Mouse (Mus musculus): Measurements from ENCODE around the gene Olfr613. TPM values are rescaled to one million over a fixed set of nuclear protein-coding genes. Genes with fewer than 3 reads are reported as not detected.

Gene Olfr613
- not detected in 2 replicates for polyA plus RNA-seq (2012; rRNA removed; ENCODE audit: low replicate concordance)

DNA sequence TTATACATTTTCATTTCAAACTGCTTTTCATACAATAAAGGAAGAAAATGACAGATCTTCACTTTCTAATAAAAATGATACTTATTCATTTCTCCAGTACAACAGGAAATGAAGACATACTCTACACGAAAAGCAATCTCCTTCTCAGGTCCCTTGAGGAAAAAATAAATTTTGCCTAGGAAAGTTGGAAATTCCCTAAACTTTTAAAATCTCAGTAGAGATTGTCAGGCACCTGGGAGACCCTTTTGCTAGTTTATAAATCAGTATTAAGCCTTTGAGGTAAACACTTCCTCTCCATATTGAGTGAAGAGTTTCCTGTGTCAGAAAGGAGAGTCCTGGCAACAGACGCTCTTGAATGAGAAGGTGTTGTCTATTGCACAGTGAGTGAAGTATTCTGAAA, at the start of gene Olfr613:
TSS of gene Olfr613 (plus strand) at position 301 of the 400 bp plus-strand sequence.

DNA sequence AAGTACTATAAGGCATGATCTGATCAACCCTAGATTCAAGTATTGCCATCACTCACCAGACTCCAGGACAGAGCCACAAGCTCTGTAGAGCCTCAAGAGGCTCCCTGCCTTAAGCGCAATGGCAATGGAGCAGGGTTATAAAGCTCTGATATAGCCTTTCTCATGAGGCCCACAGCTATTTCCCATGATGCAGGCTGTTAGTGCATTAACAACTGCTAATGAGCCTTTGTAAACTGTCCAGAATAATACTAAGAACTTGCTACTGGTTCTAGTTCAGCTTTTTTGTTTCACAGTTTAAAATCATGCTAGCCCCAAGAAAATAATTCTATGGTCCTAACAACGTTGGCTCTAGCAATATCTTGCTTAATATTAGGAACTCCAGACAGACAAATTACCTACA, 35.9 kb upstream of the Olfr613 start, which contains the start of gene Olfr610:
TSS of gene Olfr610 (minus strand) at position 101 of the 400 bp plus-strand sequence.

DNA sequence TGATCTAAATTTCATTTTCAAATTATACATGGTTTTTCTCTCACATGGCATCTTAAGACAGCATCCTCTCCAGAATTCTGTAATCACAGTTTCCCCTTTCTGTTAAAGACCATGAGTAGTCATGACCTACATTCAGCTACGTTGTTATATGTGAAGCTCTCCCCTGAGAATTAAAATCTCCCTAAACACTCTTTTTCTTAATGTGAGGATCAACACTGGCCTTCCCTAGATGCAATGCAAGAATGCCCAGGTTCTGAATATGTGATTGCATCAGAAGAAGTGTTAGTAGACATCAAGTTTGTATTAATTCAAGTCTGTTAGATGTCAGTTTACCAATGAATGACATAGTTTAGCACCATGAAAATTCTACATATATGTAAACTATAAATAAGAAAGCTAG, 27.1 kb upstream of the Olfr613 start, which contains the start of gene Olfr611:
TSS of gene Olfr611 (minus strand) at position 101 of the 400 bp plus-strand sequence.

DNA sequence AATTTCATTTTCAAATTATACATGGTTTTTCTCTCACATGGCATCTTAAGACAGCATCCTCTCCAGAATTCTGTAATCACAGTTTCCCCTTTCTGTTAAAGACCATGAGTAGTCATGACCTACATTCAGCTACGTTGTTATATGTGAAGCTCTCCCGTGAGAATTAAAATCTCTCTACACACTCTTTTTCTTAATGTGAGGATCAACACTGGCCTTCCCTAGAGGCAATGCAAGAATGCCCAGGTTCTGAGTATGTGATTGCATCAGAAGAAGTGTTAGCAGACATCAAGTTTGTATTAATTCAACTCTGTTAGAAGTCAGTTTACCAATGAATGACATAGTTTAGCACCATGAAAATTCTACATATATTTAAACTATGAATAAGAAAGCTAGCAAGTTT, 5.3 kb upstream of the Olfr613 start, which contains the start of gene Olfr612:
TSS of gene Olfr612 (minus strand) at position 101 of the 400 bp plus-strand sequence.

DNA sequence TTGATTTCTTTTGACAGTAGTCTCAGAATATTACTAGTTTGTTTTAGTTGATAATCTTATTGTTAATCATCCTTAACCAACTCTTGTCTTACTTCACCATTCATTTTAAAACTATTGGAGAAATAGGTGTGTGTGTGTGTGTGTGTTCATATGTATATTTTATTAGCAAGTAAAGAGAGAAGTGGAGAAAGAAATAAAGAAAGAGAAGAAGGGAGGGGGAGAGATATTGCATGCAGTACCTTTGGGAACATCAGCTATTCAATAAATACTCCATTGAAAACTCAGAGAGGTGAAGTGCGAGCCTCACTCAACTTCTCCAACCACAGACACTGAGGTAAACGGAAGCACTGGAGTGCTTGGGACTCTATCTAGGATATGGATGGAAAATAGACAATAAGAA, 7.9 kb downstream of the Olfr613 start, which contains the start of gene Olfr615:
TSS of gene Olfr615 (plus strand) at position 301 of the 400 bp plus-strand sequence.

DNA sequence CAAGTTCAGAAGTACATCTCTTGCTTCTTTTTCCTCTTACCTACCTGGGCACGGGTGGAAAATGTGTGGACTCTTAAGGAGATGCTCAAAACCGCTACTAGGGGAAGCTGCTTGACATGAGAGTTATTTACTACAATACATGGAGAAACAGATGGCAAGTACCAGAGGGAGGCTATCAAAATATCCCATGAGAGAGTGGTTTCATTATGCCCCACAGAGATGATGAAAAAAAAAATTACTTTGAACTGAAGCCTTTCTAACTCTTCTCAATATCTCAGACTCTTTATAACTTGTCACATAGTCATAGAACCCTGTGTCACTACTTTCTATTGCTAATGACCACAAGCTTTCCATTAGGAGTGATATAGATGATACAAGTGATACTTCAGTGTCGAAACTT, 21.2 kb downstream of the Olfr613 start, which contains the start of gene Olfr616:
TSS of gene Olfr616 (minus strand) at position 101 of the 400 bp plus-strand sequence.

DNA sequence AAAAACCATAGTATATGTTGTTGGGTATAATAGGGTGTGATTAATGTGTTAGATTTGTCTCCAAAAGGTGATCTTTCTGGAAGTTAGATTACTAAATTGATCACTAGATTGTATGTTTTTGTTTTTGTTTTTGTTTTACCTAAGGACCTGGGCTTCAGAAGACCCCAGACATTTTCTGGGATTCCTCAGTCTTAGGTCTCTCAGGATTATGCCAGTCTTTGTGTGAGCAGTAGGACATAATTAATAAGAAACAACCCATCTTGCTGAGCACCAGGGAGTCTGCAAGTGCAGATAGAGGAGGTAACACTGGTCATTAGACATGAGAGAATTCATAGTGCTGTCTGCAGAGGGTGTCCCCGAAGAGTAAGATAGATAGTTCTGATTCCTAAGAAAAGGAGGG, 24.9 kb downstream of the Olfr613 start, which contains the start of gene Olfr617:
TSS of gene Olfr617 (plus strand) at position 301 of the 400 bp plus-strand sequence.

DNA sequence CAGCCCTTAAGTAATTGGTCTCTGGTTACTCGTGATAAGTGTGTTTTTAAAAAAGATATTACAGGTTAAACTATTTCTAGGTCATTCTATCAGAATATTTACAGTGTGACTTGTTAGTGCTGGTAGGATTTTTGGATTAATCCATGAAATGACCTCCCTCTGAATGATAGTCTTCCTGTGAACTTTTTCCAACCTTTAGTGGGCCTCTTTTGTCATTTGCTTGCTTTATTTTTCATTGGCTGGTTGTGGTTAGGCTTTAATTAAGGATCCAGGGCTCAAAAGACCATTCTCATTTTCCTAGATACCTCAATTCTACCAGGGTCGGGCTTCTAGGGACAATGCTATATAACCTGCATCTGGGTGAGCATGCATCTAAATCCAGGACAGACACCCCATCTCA, 41.9 kb downstream of the Olfr613 start, which contains the start of gene Olfr618:
TSS of gene Olfr618 (plus strand) at position 301 of the 400 bp plus-strand sequence.

DNA sequence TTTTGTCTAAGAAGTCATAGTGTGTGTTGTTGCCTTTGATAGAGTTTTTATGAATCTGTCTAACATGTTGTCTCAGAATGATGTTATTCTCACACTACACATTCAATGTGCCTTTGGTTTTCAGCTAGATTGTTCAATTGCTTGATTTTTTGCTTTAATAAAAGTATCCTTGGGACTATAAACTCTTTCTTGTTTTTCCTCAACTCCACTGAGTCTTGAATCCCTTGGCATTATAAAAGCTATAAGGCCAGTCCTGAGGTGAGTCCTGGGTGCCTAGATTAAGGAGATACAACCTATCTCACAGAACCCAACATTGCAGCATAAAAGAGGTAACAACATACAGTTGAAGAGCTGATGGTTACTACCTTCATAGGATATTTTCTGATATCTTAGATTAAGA, 52.4 kb downstream of the Olfr613 start, which contains the start of gene Olfr619:
TSS of gene Olfr619 (plus strand) at position 301 of the 400 bp plus-strand sequence.

Other genes starting within 250 kb of the Olfr613 start
- not detected in 2 replicates for gene Olfr596, start 242.4 kb upstream of the Olfr613 start, polyA plus RNA-seq (2012; rRNA removed; ENCODE audit: low replicate concordance)
- not detected in 2 replicates for gene Olfr597, start 231.8 kb upstream of the Olfr613 start, polyA plus RNA-seq (2012; rRNA removed; ENCODE audit: low replicate concordance)
- not detected in 2 replicates for gene Olfr598, start 224.5 kb upstream of the Olfr613 start, polyA plus RNA-seq (2012; rRNA removed; ENCODE audit: low replicate concordance)
- not detected in 2 replicates for gene Olfr599, start 212.2 kb upstream of the Olfr613 start, polyA plus RNA-seq (2012; rRNA removed; ENCODE audit: low replicate concordance)
- not detected in 2 replicates for gene Olfr600, start 198.4 kb upstream of the Olfr613 start, polyA plus RNA-seq (2012; rRNA removed; ENCODE audit: low replicate concordance)
- gene Olfr601, start 185.4 kb upstream of the Olfr613 start, polyA plus RNA-seq (2012; rRNA removed; ENCODE audit: low replicate concordance) = not detected in 2 replicates
- not detected in 2 replicates for gene Olfr603, start 161.9 kb upstream of the Olfr613 start, polyA plus RNA-seq (2012; rRNA removed; ENCODE audit: low replicate concordance)
- gene Usp17lc, start 133.0 kb upstream of the Olfr613 start, polyA plus RNA-seq (2012; rRNA removed; ENCODE audit: low replicate concordance) = not detected in 2 replicates
- not detected in 2 replicates for gene Olfr605, start 102.6 kb upstream of the Olfr613 start, polyA plus RNA-seq (2012; rRNA removed; ENCODE audit: low replicate concordance)
- gene Olfr606, start 99.0 kb upstream of the Olfr613 start, polyA plus RNA-seq (2012; rRNA removed; ENCODE audit: low replicate concordance) = not detected in 2 replicates
- not detected in 2 replicates for gene Olfr607, start 83.9 kb upstream of the Olfr613 start, polyA plus RNA-seq (2012; rRNA removed; ENCODE audit: low replicate concordance)
- gene Olfr608, start 78.2 kb upstream of the Olfr613 start, polyA plus RNA-seq (2012; rRNA removed; ENCODE audit: low replicate concordance) = not detected in 2 replicates
- not detected in 2 replicates for gene Olfr609, start 50.0 kb upstream of the Olfr613 start, polyA plus RNA-seq (2012; rRNA removed; ENCODE audit: low replicate concordance)
- not detected in 2 replicates for gene Olfr610, start 36.0 kb upstream of the Olfr613 start, polyA plus RNA-seq (2012; rRNA removed; ENCODE audit: low replicate concordance)
- not detected in 2 replicates for gene Olfr611, start 27.2 kb upstream of the Olfr613 start, polyA plus RNA-seq (2012; rRNA removed; ENCODE audit: low replicate concordance)
- gene Olfr612, start 5.4 kb upstream of the Olfr613 start, polyA plus RNA-seq (2012; rRNA removed; ENCODE audit: low replicate concordance) = not detected in 2 replicates
- gene Olfr615, start 8.0 kb downstream of the Olfr613 start, polyA plus RNA-seq (2012; rRNA removed; ENCODE audit: low replicate concordance) = not detected in 2 replicates
- not detected in 2 replicates for gene Olfr616, start 21.1 kb downstream of the Olfr613 start, polyA plus RNA-seq (2012; rRNA removed; ENCODE audit: low replicate concordance)
- not detected in 2 replicates for gene Olfr617, start 25.0 kb downstream of the Olfr613 start, polyA plus RNA-seq (2012; rRNA removed; ENCODE audit: low replicate concordance)
- gene Olfr618, start 42.0 kb downstream of the Olfr613 start, polyA plus RNA-seq (2012; rRNA removed; ENCODE audit: low replicate concordance) = not detected in 2 replicates
- not detected in 2 replicates for gene Olfr619, start 52.5 kb downstream of the Olfr613 start, polyA plus RNA-seq (2012; rRNA removed; ENCODE audit: low replicate concordance)
- not detected in 2 replicates for gene Olfr620, start 64.5 kb downstream of the Olfr613 start, polyA plus RNA-seq (2012; rRNA removed; ENCODE audit: low replicate concordance)
- gene Olfr622, start 94.6 kb downstream of the Olfr613 start, polyA plus RNA-seq (2012; rRNA removed; ENCODE audit: low replicate concordance) = not detected in 2 replicates
- gene Olfr623, start 115.6 kb downstream of the Olfr613 start, polyA plus RNA-seq (2012; rRNA removed; ENCODE audit: low replicate concordance) = not detected in 2 replicates
- not detected in 2 replicates for gene Olfr624, start 123.1 kb downstream of the Olfr613 start, polyA plus RNA-seq (2012; rRNA removed; ENCODE audit: low replicate concordance)
- gene Olfr625-ps1, start 134.6 kb downstream of the Olfr613 start, polyA plus RNA-seq (2012; rRNA removed; ENCODE audit: low replicate concordance) = not detected in 2 replicates
- not detected in 2 replicates for gene Olfr243, start 166.6 kb downstream of the Olfr613 start, polyA plus RNA-seq (2012; rRNA removed; ENCODE audit: low replicate concordance)
- not detected in 2 replicates for gene Olfr628, start 182.3 kb downstream of the Olfr613 start, polyA plus RNA-seq (2012; rRNA removed; ENCODE audit: low replicate concordance)
- gene Olfr629, start 196.9 kb downstream of the Olfr613 start, polyA plus RNA-seq (2012; rRNA removed; ENCODE audit: low replicate concordance) = not detected in 2 replicates
- gene Olfr630, start 209.3 kb downstream of the Olfr613 start, polyA plus RNA-seq (2012; rRNA removed; ENCODE audit: low replicate concordance) = not detected in 2 replicates
- not detected in 2 replicates for gene Olfr69, start 223.5 kb downstream of the Olfr613 start, polyA plus RNA-seq (2012; rRNA removed; ENCODE audit: low replicate concordance)
- gene Olfr68, start 231.6 kb downstream of the Olfr613 start, polyA plus RNA-seq (2012; rRNA removed; ENCODE audit: low replicate concordance) = not detected in 2 replicates
- gene Olfr67, start 243.7 kb downstream of the Olfr613 start, polyA plus RNA-seq (2012; rRNA removed; ENCODE audit: low replicate concordance) = not detected in 2 replicates

All from duodenum, adult 2 months (tissue).